Mouse (Mus musculus) adrenal gland (tissue): Measurements from ENCODE around the gene Vps53.
"Not testable (repeated sequence)": the region's sequence is repeated elsewhere in the genome, so short reads cannot be mapped to it uniquely, and the experiment has no call there.

Source experiments
- intact Hi-C: fragments of 180-260 bp; cut with DNase I; formaldehyde crosslinking; loops from one replicate; pipeline ENCODE4 v1.15.1; 2025

The Vps53 gene

DNA sequence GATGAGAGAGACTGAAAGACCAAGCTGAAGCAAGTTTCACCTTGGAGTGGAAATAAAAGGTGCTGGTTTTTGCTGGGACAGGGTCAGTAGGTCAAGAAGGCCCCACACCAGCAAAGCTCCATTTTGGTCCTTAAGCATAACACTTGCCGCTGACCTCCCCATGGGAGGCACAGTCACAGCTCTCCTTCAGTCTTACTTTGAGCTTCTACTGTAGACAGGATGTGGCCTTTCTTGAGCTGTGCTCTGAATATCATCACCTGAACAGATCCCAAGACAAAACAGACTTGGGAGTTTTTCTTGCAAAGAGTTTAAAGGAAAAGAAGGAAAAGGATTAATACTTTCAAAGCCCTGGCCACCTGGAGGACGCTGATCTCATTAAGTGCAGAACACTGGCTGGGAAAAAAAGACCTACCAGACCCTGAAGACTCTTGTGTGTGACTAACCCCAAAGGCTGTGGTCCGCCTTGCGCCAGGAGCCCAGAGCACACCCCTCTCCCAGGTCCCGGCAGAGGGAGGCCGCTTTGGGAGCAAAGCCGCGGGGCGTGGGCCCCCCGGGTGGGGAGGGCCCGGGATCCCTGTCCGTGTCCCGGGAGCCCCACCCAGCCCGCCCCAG, 152.8 kb downstream of the Vps53 start:
- intact Hi-C loops, result loop anchor here (5.0 kb wide), 1 partner anchor 51 kb away; no protein-coding TSS in a partner anchor

GRCm38 (mm10) chr11:76025080-76025583, 154.3 kb downstream of the Vps53 start:
- intact Hi-C loops, result loop anchor here (5.0 kb wide), 1 partner anchor 52 kb away; no protein-coding TSS in a partner anchor

DNA sequence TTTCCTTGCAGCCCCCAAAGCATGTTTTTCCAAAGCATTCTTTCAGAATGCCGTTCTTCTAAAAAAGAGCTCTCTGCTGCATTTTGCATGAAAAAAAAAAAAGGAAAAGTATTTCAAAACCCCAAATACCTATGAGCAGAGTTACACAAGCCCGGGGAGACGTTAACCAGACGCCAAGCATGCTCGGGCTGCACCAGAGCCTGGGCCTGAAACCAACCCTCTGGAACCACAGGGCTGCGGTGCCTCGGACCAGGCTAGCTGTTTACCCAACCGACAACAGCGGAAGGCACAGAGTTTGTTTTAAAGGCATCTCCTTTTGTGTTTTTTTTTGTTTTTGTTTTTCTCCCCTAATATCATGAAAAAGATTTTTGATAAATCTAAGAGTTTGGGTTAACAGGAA, 158.5 kb downstream of the Vps53 start:
- intact Hi-C loops, result no loop called here

DNA sequence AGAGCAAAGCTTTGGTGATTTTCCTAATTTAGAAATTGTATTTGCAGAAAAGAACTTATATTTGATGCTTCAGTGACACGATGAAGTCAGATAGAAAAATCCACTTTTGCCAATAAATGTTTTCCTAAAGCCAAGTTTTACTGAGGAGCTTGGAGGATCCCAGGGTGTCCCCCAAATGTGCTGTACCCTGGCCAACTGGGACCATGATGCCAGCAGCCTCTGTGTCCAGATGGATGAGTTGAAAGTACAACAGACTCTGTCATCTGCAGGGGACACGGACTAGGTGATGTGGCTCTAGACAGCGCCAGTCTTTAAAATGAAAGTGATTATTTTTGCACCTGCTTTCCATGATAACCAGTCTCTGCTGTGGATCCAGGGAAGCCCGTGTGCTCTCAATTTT, 159.6 kb downstream of the Vps53 start:
- intact Hi-C loops, result no loop called here

GRCm38 (mm10) chr11:76015814-76016213, 163.6 kb downstream of the Vps53 start:
- intact Hi-C loops, result no loop called here

GRCm38 (mm10) chr11:76015251-76015650, 164.2 kb downstream of the Vps53 start:
- intact Hi-C loops, result no loop called here

DNA sequence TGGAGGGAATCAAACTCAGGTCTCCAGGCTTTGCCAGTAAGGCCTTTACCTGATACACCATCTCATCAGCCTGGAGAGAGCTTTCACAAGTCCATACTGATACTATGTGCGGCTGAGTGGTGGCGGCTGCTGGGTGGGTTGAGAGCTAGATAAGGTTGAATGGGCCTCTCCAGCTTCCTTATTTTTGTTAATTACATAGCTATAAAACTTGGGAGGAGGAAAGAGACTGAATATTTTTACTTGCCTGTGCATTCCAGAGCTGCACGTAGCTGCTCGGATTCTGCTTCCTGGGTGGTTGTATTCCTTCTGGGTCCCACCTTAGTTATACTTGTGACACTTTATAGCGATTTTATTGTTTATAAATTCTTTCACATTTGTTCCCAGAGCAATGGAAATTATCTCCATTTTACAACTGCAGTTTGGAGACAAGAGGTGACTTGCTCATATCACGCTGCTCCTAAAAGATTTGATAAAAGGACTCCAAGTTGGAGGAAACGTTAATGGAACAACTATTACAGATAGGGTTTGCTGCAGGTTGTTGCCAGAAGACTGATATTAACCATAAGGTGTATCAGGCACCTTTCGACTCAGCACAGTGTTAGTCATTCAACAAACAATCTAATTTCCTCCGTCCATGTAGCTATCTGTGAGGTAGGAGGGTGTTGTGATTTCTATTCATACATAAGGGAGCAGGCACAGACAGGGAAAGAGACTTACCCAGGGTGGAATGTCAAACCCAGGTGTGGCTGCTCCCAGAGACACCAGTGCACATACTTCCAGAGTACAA, 168.4 kb downstream of the Vps53 start:
- intact Hi-C loops, result no loop called here

- intact Hi-C loops, result no loop called here
Observed at GRCm38 (mm10) chr11:76009101-76009500, 170.3 kb downstream of the Vps53 start.

DNA sequence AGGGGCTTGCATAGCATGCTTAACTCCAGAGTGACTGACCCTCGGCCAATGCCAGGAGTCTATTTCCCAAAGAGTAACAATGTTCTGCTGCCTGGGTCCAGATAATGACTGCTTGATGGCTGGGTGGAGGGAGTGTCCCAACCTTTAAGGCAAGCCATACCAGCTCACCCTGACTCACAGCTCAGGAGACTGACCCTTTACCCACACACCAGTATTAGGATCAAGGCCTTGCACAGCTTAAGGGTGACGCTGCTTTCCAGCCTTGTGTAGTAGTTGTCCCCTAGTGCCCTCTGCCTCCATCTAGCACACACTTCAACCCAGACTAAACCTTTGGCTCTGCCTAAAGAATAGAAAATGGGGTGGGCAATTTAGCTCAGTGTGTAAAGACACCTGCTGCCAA, 171.3 kb downstream of the Vps53 start:
- intact Hi-C loops, result no loop called here

DNA sequence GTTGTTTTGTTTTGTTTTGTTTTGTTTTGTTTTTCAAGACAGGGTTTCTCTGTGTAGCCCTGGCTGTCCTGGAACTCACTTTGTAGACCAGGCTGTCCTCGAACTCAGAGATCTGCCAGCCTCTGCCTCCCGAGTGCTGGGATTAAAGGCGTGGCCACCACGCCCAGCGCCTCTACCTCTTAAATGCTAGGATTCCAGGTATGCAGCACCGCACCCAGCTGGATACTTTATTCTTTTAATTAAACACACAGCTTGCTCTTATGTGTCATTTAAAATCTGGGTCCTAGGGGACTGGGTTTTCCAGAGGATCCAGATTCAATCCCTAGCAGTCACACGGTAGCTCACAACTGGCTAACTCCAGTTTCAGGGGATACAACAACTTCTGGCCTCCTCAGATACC, 175.2 kb downstream of the Vps53 start:
- intact Hi-C loops, result not testable (repeated sequence)

GRCm38 (mm10) chr11:76001237-76001878, 178.1 kb downstream of the Vps53 start:
- intact Hi-C loops, result no loop called here

DNA sequence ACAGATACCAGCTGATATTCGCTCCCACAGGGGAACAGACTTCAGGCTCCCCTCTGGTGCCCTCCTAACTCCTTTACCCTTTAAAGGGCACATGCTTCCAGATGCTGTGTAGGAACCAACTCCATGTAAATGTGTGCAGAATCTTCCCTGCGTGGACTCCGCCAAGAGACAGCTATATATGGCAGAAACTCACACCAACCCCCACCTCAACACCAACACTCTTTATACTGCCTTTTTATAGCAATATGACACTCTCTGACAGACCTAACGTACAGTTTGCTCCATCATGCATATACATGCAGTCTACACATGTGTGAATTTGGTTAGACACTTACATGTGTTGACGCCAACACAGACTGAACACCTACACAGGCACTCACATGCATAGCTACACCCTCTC, 178.7 kb downstream of the Vps53 start:
- intact Hi-C loops, result no loop called here

DNA sequence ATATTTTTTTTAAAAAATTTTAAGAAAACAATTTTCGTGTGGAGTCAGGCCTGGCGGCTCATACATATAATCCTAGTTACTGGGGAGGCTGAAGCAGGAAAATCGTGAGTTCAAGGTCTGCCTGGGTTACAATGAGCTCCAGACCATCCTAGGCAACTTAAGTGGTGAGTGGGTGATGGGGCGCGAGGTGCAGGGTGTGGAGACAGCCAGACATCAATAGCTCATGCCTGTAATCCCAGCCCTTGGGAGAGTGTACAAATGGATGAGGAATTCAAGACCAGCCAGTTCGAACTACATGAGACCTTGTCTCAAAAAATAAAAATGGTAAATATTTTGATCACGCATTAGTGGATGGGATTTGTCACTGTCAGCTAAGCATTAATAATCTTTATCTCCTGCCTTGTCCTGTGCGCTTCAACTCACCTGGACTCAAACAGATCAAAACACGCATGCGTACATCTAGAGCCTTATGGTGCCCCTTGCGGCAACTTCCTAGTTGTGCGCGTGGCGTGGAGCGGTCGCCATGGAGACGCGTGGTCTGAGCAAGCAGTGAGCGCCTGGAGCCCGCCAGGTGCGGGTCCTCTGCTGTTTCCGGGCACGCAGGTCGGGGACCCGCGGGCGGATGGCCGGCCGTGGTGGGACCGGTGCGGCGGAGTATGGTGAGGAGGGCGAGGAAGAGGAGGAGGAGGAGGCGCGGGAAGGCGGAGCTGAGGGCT, 179.8 kb downstream of the Vps53 start, which contains the start of gene 1700016K19Rik:
1700016K19Rik (plus strand) TSS at position 473 of the 716 bp plus-strand sequence.
- intact Hi-C loops, result no loop called here
